Mouse (Mus musculus) megakaryocyte, embryonic 14.5 days (primary cell): ENCODE measurements around the gene Suclg2. TPM values are rescaled to one million over a fixed set of nuclear protein-coding genes. Genes with fewer than 3 reads are reported as not detected.

Experiments used
- H3K27me3 ChIP-seq: replicated peaks from 2 replicates; pipeline ENCODE3; 2012; ENCODE audit warnings: inconsistent platforms
- H3K36me3 ChIP-seq: replicated peaks from 2 replicates; pipeline ENCODE3; 2012; ENCODE audit warnings: low read length, inconsistent platforms, mixed read lengths
- H3K4me1 ChIP-seq: 2 replicates; pipeline ENCODE4 v1.6.1; 2012; ENCODE audit warnings: inconsistent platforms
- H3K4me3 ChIP-seq: replicated peaks from 2 replicates; pipeline ENCODE3; 2012; ENCODE audit warnings: moderate library complexity, mild to moderate bottlenecking, inconsistent platforms
- H3K9me3 ChIP-seq: 2 replicates; pipeline ENCODE4 v1.6.1; 2012; ENCODE audit warnings: inconsistent platforms
- FLI1 ChIP-seq: IDR thresholded peaks from 2 replicates; pipeline ENCODE4 v1.6.1; 2012; ENCODE audit warnings: low read length, inconsistent platforms, mixed read lengths
- GATA1 ChIP-seq: IDR thresholded peaks from 3 replicates; pipeline ENCODE4 v1.6.1; 2012; ENCODE audit warnings: mixed read lengths, low read length, inconsistent platforms, borderline replicate concordance
- polyA plus RNA-seq: library from polyadenylated mRNA; stranded (reverse); fragments of >175 nt; gene quantifications from 2 replicates; pipeline ENCODE4 v1.2.3, GENCODE M21; 2012; ENCODE audit warnings: low replicate concordance; ENCODE audit not compliant: insufficient read depth

Gene Suclg2
- polyA plus RNA-seq, 1 experiment, result 18.1 TPM

DNA sequence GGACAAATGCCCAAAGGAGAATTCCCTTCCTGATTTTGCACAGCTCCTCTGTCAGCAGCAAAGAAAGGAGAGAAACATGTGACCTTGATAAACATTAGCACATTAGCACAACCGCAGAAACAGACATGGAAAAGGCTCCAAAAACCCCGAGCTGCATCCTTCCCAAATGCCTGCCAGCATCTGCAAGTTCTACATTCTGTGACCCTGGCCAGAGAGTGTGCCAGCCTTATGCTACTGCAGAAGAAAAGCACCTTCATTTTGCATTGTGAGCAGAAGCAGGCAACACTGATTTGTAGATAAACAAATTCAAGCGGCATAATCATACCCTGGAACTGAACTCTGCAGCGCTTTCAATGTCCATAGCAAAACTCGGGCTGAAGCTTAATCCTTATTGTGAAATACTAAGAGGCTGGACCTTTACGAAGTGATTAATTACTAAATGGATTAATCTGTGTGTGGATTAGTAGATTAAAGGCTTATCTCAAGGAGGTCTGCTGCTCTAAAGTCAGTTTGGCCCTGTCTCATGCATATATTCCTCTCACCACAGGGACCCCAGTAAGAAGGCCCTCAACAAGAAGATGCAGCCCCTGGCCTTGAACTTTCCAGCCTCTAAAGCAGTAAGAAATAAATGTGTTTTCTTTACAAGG, 43.4 kb downstream of the Suclg2 start:
- H3K4me1 ChIP-seq, result peaks cover 10% of the 10 kb centered on the region
- H3K4me3 ChIP-seq, result no peak overlapping the region
- no peaks in the 10 kb centered on the region for H3K27me3 ChIP-seq
- peaks cover 3% of the 10 kb centered on the region; the same call in 1 of the 2 replicates for H3K9me3 ChIP-seq
- peaks cover 32% of the 10 kb centered on the region for H3K36me3 ChIP-seq
- TF ChIP-seq GATA1 (no peak), FLI1 (no peak)

DNA sequence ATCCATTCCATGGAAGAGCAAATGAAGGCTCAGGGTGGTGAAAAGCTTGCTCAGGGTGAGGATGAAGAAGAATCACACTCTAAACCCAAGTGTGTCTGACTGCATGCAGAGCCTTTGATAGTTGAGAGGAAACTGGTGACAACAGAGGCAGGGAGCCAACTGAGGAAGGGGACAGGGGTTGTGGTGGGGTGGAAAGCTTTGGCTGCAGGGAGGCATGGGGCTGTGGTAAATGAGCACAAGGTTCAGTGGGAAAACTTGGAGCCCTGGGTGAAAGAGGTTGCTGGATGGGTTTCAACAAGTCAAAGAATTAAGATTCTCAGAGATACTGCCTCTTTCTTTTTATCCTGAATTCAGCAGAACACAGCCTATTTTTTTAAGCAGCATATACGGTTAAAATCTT, 43.9 kb downstream of the Suclg2 start:
- no peak for TF ChIP-seq FLI1
- TF ChIP-seq GATA1, result no peak
- Histone ChIP-seq H3K4me3 (no peak overlapping the region), H3K36me3 (peaks cover 28% of the 10 kb centered on the region), H3K9me3 (peaks cover 3% of the 10 kb centered on the region; the same call in 1 of the 2 replicates), H3K27me3 (no peaks in the 10 kb centered on the region), H3K4me1 (peaks cover 8% of the 10 kb centered on the region)

DNA sequence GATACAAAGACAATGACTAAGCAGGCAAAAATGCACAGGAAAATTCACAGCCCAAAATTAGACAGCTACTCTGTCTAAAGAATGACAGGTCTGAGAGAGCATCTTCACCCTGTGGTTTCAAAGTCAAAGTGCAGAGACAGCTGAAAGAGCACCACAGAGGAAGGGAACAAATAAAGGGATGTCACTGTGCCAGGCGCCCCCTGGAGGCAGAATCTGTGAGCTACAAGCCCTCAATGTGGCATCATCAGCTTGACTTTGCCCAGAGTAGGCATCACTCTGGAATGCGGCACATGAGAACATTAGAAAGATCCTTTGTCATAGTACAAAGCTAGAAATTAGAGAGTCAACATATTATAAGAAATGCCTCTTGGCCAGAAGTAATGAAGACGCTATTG, 49.3 kb downstream of the Suclg2 start:
- peaks cover 3% of the 10 kb centered on the region; the same call in 1 of the 2 replicates for H3K9me3 ChIP-seq
- no peak overlapping the region for H3K4me3 ChIP-seq
- peaks cover 33% of the 10 kb centered on the region for H3K36me3 ChIP-seq
- no peaks in the 10 kb centered on the region for H3K27me3 ChIP-seq
- TF ChIP-seq GATA1, result no peak
- TF ChIP-seq FLI1, result no peak
- peaks cover 16% of the 10 kb centered on the region for H3K4me1 ChIP-seq

DNA sequence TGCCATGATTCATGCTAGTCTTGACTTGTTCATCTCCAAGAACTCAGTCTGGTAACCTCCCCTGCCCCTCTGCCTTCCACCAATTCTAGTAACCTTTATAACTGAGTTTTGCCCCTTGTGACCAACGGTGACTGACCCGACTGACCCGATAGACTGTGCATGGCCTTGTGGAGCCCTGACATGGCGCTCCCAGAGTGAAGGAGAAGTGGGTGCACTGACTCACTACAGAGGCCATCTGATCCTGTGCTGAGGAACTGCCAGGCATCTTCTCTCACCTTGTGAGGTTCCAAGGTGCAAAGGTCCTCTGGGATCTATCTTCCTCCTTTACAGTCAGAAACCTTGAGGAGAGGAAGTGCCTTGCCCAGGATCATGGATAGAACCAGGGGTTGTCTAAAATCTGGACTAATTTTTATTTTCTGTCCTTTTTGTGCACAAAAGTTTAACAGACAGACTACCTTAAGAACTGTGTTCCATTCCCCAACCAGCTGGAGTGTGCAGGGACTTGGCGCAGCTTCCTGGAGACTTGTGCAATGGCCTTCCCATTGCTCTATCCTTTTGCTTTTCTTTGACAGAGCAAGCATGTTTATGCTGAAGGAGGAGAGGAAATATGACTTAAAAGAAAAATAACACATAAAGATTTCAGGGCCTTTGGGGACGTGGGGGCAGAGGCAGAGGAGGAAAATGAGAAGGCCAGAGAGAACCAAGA, 49.8 kb downstream of the Suclg2 start:
- Histone ChIP-seq H3K36me3 (peaks cover 33% of the 10 kb centered on the region), H3K9me3 (peaks cover 3% of the 10 kb centered on the region; the same call in 1 of the 2 replicates), H3K4me1 (peaks cover 16% of the 10 kb centered on the region), H3K4me3 (no peak overlapping the region), H3K27me3 (no peaks in the 10 kb centered on the region)
- TF ChIP-seq GATA1 (no peak), FLI1 (no peak)

DNA sequence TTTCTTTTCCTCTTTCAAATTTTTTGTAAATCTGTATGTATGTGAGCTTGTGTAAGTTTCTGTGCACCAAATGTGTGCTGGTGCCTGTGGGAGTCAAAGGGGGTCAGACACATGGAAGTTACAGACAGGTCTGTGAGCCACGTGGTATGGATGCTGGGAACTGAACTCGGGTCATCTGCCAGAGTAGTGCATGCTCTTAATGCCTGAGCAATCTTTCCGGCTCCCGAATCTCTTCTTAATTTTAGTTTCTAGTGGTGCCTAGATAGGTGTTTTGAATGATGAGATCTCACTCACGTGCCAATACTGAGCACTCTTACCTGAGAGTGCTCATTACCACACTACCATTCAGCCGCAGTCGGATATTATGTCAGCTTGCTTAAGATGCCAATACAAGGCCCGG, 60.9 kb downstream of the Suclg2 start:
- Histone ChIP-seq H3K4me1 (0 out of 2 replicates have a peak, but pooled peaks cover 7% of the 10 kb centered on the region), H3K36me3 (peaks cover 31% of the 10 kb centered on the region)
- TF ChIP-seq FLI1 (no peak), GATA1 (no peak)

DNA sequence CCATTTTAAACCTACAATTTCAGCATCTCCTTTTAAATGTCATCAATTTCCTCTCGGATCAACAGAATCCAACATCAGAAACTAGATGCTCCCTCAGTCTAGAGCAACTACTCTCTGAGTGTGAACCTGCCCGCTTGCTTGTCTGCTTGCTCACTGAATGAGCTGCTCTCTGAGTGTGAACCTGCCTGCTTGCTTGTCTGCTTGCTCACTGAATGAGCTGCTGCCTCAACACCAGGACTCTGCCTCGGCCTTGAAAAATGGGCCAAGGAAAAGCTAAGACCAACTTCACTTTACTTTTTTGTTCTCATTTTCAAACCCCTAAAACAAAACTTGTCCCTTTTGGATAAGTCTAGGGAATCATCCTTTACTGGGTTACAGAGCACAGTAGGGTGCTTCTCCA, 64.9 kb downstream of the Suclg2 start:
- TF ChIP-seq GATA1 (no peak), FLI1 (no peak)
- peaks cover 55% of the 10 kb centered on the region for H3K36me3 ChIP-seq
- H3K9me3 ChIP-seq, result no peaks in the 10 kb centered on the region
- no peak overlapping the region for H3K4me3 ChIP-seq
- H3K27me3 ChIP-seq, result no peaks in the 10 kb centered on the region
- H3K4me1 ChIP-seq, result 0 out of 2 replicates have a peak, but pooled peaks cover 7% of the 10 kb centered on the region

More for the DNA sequence above, 60.9 kb downstream of the Suclg2 start:
- Histone ChIP-seq H3K9me3 (no peaks in the 10 kb centered on the region), H3K4me3 (no peak overlapping the region), H3K27me3 (no peaks in the 10 kb centered on the region)

DNA sequence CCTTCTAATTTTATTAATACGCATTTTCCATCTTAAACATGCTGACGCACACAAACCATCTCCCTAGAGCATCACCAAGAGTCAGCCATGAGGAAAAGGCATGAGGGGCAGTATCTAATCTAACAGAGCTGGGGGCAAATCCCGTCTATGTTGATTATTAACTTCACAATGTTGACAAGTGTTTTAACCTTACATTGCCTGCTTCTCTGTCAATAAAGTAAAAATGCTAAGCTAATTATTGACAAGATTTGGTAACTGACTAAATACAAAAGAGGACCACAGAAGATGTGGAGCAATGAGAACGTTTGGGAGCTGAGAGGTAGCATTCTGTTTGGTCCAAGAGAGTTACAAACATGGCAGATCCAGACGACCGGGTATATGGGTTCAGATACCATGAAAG, 65.8 kb downstream of the Suclg2 start:
- Histone ChIP-seq H3K27me3 (no peaks in the 10 kb centered on the region), H3K4me1 (0 out of 2 replicates have a peak, but pooled peaks cover 7% of the 10 kb centered on the region), H3K4me3 (no peak overlapping the region), H3K9me3 (no peaks in the 10 kb centered on the region), H3K36me3 (peaks cover 57% of the 10 kb centered on the region)
- TF ChIP-seq GATA1 (no peak), FLI1 (no peak)

DNA sequence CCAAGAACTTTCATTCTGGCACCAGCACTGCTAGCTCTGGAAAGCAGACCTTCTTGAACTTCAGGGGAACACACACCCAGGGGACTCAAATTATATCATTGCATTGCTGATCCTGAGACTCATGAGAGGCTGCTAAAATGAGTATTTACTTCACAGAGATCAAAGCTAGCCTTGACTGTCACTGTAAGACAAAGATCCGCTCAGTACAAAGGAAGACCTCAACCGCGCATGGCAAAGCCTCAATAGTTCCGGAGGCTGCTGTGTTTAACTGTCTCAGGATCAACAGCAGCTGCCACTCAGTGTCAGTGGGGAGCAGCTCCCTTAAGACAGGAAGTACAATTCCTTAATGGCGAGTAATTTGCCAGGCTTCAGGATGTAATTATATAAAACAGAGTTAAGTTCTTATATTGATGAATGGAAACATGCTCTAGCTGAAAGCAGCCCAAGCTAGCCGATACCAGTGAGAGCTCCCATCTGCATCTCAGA, 67.2 kb downstream of the Suclg2 start:
- TF ChIP-seq GATA1 (no peak), FLI1 (no peak)
- no peak overlapping the region for H3K4me3 ChIP-seq
- peaks cover 6% of the 10 kb centered on the region for H3K9me3 ChIP-seq
- 0 out of 2 replicates have a peak, but pooled peaks cover 4% of the 10 kb centered on the region for H3K4me1 ChIP-seq
- peaks cover 61% of the 10 kb centered on the region for H3K36me3 ChIP-seq
- no peaks in the 10 kb centered on the region for H3K27me3 ChIP-seq

DNA sequence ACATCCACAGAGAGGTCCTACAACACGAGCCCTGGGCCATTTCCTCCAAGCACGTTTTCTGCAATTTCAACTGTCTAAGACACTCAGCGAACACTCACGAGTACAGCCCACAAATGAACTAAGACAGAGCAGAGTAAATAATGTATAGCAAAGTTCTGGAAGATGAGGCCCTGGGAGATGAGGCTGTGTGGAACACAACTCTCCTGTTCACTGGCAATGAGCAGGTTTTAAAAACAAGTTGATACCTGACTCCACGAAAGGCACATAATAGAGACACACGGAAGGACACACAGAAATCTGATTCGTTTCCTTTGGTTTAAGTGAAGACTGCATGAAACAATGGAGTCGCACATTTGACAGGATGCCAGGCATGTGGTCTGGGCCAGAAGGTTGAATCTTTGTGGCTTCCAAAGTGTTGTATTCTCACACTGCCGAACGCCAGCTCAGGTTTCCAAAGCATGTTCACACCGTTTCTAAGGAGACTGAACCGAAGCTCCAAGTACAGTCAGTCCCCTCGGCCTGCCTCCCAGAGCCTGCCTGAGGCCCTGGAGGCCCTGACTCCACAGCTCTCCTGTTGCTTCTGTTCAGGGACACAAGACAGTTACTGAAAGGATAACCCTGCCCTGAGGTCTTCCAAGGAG, 68.4 kb downstream of the Suclg2 start:
- TF ChIP-seq GATA1 (no peak), FLI1 (no peak)
- H3K4me1 ChIP-seq, result no peaks in the 10 kb centered on the region
- H3K9me3 ChIP-seq, result peaks cover 7% of the 10 kb centered on the region
- H3K36me3 ChIP-seq, result peaks cover 60% of the 10 kb centered on the region
- H3K27me3 ChIP-seq, result no peaks in the 10 kb centered on the region
- no peak overlapping the region for H3K4me3 ChIP-seq
